ENCODE assay signal across 10 mouse cellular contexts in genomic region chr2:146290871-146291637, GRCm38 (mm10).
DNase-seq lines count a peak whose midpoint lies in the region; ATAC-seq and TF ChIP-seq lines count a peak whose summit lies in the region.
"Had no signal": no experiment of that assay in that cellular context is flagged by ENCODE, and none has a peak within 500 bp of the region (broad histone marks: within the 10 kb centered on the region; RNA-seq: fewer than 3 reads in every experiment).

No protein-coding gene starts in this region.

- no peak overlapping the region for H3K27ac ChIP-seq in embryonic facial prominence, embryonic 11.5 days (replicated peaks; ENCODE audit: low read depth, low read length)
- peak overlapping the region; percentile 50; the same call in 1 of the 2 replicates for H3K27ac ChIP-seq in hindbrain, postnatal 0 days
- H3K27ac ChIP-seq in limb, embryonic 13.5 days: no peak overlapping the region
- H3K27ac ChIP-seq: lung, embryonic 15.5 days had no signal

- H3K36me3 ChIP-seq in C2C12 (ENCODE audit: control insufficient read depth, insufficient read depth): no peaks in the 10 kb centered on the region
- H3K36me3 ChIP-seq in embryonic facial prominence, embryonic 11.5 days (replicated peaks; ENCODE audit: control insufficient read depth, insufficient read depth, low read depth, low read length): no peaks in the 10 kb centered on the region
- no peaks in the 10 kb centered on the region for H3K36me3 ChIP-seq in hindbrain, postnatal 0 days (ENCODE audit: insufficient read depth, low read length)
- no peaks in the 10 kb centered on the region for H3K36me3 ChIP-seq in limb, embryonic 13.5 days
- H3K36me3 ChIP-seq: lung, embryonic 15.5 days had no signal

- no peaks in the 10 kb centered on the region for H3K27me3 ChIP-seq in C2C12 (ENCODE audit: control insufficient read depth, insufficient read depth, insufficient read length)
- H3K27me3 ChIP-seq in embryonic facial prominence, embryonic 11.5 days (ENCODE audit: control insufficient read depth, insufficient read depth, low read length): no peaks in the 10 kb centered on the region
- peaks cover 4% of the 10 kb centered on the region; the same call in 1 of the 2 replicates for H3K27me3 ChIP-seq in hindbrain, postnatal 0 days (ENCODE audit: insufficient read depth, low read length)
- no peaks in the 10 kb centered on the region for H3K27me3 ChIP-seq in limb, embryonic 13.5 days
- H3K27me3 ChIP-seq: lung, embryonic 15.5 days had no signal

- H3K4me3 ChIP-seq in C2C12 (ENCODE audit: insufficient read depth, poor library complexity, severe bottlenecking): no peak overlapping the region
- no peak overlapping the region for H3K4me3 ChIP-seq in embryonic facial prominence, embryonic 11.5 days (ENCODE audit: low read depth, low read length)
- H3K4me3 ChIP-seq in hindbrain, postnatal 0 days (ENCODE audit: low read length): no peak overlapping the region
- H3K4me3 ChIP-seq in limb, embryonic 13.5 days: no peak overlapping the region
- H3K4me3 ChIP-seq: lung, embryonic 15.5 days had no signal

- H3K4me1 ChIP-seq in embryonic facial prominence, embryonic 11.5 days (ENCODE audit: control insufficient read depth, insufficient read depth, low read length): no peaks in the 10 kb centered on the region
- H3K4me1 ChIP-seq in hindbrain, postnatal 0 days (ENCODE audit: insufficient read depth, low read length): no peaks in the 10 kb centered on the region; the same call in 1 of the 2 replicates
- peaks cover 7% of the 10 kb centered on the region; the same call in 1 of the 2 replicates for H3K4me1 ChIP-seq in limb, embryonic 13.5 days
- H3K4me1 ChIP-seq: lung, embryonic 15.5 days had no signal

- no peak overlapping the region for H3K4me2 ChIP-seq in embryonic facial prominence, embryonic 11.5 days (ENCODE audit: low read depth, low read length)
- no peak overlapping the region for H3K4me2 ChIP-seq in hindbrain, postnatal 0 days (ENCODE audit: low read depth, low read length)
- no peak overlapping the region for H3K4me2 ChIP-seq in limb, embryonic 13.5 days (replicated peaks)
- H3K4me2 ChIP-seq: lung, embryonic 15.5 days had no signal

- TF ChIP-seq CTCF in C2C12 (IDR thresholded peaks at IDR 0.05; ENCODE audit: control insufficient read depth, insufficient read depth, insufficient read length): no peak
- peak; percentile 46 for TF ChIP-seq CTCF in hindbrain, postnatal 0 days (IDR thresholded peaks at IDR 0.05; ENCODE audit: low read depth)

- ATAC-seq in embryonic facial prominence, embryonic 11.5 days (replicated peaks; ENCODE audit: insufficient number of reproducible peaks, low FRiP score, low TSS enrichment, low read depth): peak; percentile 86
- peak; percentile 96 for ATAC-seq in hindbrain, postnatal 0 days
- peak; percentile 61; the same call in 1 of the 2 replicates for ATAC-seq in limb, embryonic 13.5 days (ENCODE audit: low FRiP score, low read depth)

- DNase-seq in embryonic facial prominence, embryonic 11.5 days (ENCODE audit: low spot score): peak; percentile 46
- peak; percentile 86 for DNase-seq in hindbrain, postnatal 0 days (ENCODE audit: low spot score)
- peak; percentile 57 to 59 for DNase-seq in right cerebral cortex, postnatal 36 days (ENCODE audit: low spot score in 2 of 2)
- DNase-seq in spleen, adult 12 weeks (ENCODE audit: low spot score): no peak
- DNase-seq in kidney, adult 9 months: no peak
- no peak for DNase-seq in ovary, postnatal 36 days (ENCODE audit: low spot score)

- H3K79me3 ChIP-seq in C2C12 (ENCODE audit: low read depth): no peaks in the 10 kb centered on the region

- WGBS in embryonic facial prominence, embryonic 11.5 days: 27% methylated on average over 14 of the region's 14 CpGs
- 7% methylated on average over 14 of the region's 14 CpGs for WGBS in hindbrain, postnatal 0 days
- WGBS in limb, embryonic 13.5 days: 31% methylated on average over 14 of the region's 14 CpGs

- H3K9ac ChIP-seq in embryonic facial prominence, embryonic 11.5 days (replicated peaks; ENCODE audit: low read length): no peak overlapping the region
- H3K9ac ChIP-seq in hindbrain, postnatal 0 days (replicated peaks; ENCODE audit: low read length): no peak overlapping the region
- H3K9ac ChIP-seq in limb, embryonic 13.5 days: no peak overlapping the region
- H3K9ac ChIP-seq: lung, embryonic 15.5 days had no signal

- no peak overlapping the region for H3ac ChIP-seq in C2C12 (ENCODE audit: control insufficient read depth, insufficient read length, low read depth)

- no peaks in the 10 kb centered on the region for H3K9me3 ChIP-seq in embryonic facial prominence, embryonic 11.5 days (replicated peaks; ENCODE audit: control insufficient read depth, low read length)
- H3K9me3 ChIP-seq in hindbrain, postnatal 0 days (ENCODE audit: low read length): no peaks in the 10 kb centered on the region
- no peaks in the 10 kb centered on the region for H3K9me3 ChIP-seq in limb, embryonic 13.5 days
- H3K9me3 ChIP-seq: G1E; lung, embryonic 15.5 days had no signal

- no peaks in the 10 kb centered on the region for H3K79me2 ChIP-seq in C2C12 (ENCODE audit: control insufficient read depth, insufficient read depth)

TF ChIP-seq in C2C12, 6 proteins besides CTCF, POLR2A, EP300 and RAD21:
- no peak for TF ChIP-seq MAX (IDR thresholded peaks at IDR 0.05)
- TF ChIP-seq MYOD1 (IDR thresholded peaks at IDR 0.05; ENCODE audit: control insufficient read depth, insufficient read length, low read depth): peak; percentile 21

Comparison
In these comparisons a context has a peak if more than half of its experiments do, and no peak if none do; other contexts are left out.
1. DNase-seq: peak in embryonic facial prominence, embryonic 11.5 days (single experiment), hindbrain, postnatal 0 days (single experiment) and right cerebral cortex, postnatal 36 days (2 of 2); none in spleen, adult 12 weeks (single experiment), kidney, adult 9 months (single experiment) and ovary, postnatal 36 days (single experiment).
2. Peak in every context shown above with its lines, with median percentiles within 50 percentile points of each other: ATAC-seq.